15 mouse cellular contexts compared by ENCODE assay signal in the genomic region with DNA sequence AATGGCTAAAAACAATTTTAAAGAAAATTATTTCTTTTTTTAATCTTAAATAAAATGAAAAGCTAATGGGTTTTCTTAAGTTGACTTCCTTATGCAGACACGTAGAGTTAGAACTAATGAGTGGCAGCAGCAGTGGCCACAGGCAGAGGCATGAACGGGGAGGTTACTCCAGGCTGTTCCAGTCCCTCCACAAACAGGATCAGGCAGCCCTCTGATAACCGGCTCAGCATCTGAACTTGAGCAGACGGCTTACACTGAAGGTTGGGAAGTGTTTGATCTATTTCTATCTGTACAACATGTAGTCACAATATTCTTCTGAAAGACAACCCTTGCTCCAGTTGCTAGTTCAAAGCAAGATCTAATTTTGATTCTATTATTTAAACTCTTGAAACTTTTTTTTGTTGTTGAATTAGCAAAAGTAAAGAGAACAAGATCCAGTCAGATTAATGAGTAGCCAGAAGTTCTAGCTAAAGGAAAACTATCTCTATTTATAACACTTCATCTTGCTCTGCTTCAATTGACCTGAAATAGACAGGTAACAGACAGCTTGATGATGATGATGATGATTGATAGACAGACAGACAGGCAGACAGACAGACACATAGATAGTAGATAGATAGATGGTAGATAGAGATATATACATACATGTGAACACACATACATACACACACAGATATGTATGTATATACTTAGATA.
DNase-seq lines count a peak whose midpoint lies in the region; ATAC-seq and TF ChIP-seq lines count a peak whose summit lies in the region.
"Had no signal": no experiment of that assay in that cellular context is flagged by ENCODE, and none has a peak within 500 bp of the region (broad histone marks: within the 10 kb centered on the region; RNA-seq: fewer than 3 reads in every experiment).

No protein-coding gene starts in this region.

- DNase-seq in heart, postnatal 4 days = peak; percentile 9
- no peak for DNase-seq in heart, adult 2 months
- DNase-seq in kidney, postnatal 14 days = peak; percentile 33
- no peak for DNase-seq in liver, postnatal 0 days
- no peak for DNase-seq in cerebellum, adult 2 months
- no peak for DNase-seq in spleen, postnatal 14 days (ENCODE audit: low spot score in 2 of 2)
- DNase-seq: adrenal gland, adult 8-10 months; cerebellum, adult 11-12 months; lung, postnatal 10 days; thymus, postnatal 36 days had no signal

- H3K9ac ChIP-seq in heart, adult 2 months (ENCODE audit: low read depth, low read length) = no peak overlapping the region
- H3K9ac ChIP-seq in intestine, embryonic 15.5 days = no peak overlapping the region
- no peak overlapping the region for H3K9ac ChIP-seq in liver, postnatal 0 days (replicated peaks)
- H3K9ac ChIP-seq: embryonic facial prominence, embryonic 12.5 days; forebrain, embryonic 15.5 days; hindbrain, embryonic 12.5 days; limb, embryonic 15.5 days had no signal

- H3K27ac ChIP-seq in heart, adult 2 months = no peak overlapping the region
- H3K27ac ChIP-seq in intestine, embryonic 15.5 days = no peak overlapping the region
- peak overlapping the region; percentile 50; the same call in 1 of the 2 replicates for H3K27ac ChIP-seq in liver, postnatal 0 days (ENCODE audit: low read depth)
- no peak overlapping the region for H3K27ac ChIP-seq in cerebellum, adult 2 months (ENCODE audit: insufficient read depth, low read length)
- H3K27ac ChIP-seq: embryonic facial prominence, embryonic 12.5 days; forebrain, embryonic 15.5 days; hindbrain, embryonic 12.5 days; limb, embryonic 15.5 days had no signal

- no peak for TF ChIP-seq POLR2A in heart, adult 2 months (IDR thresholded peaks at IDR 0.05; ENCODE audit: insufficient read depth, low read depth, low read length)
- no peak for TF ChIP-seq POLR2A in cerebellum, adult 2 months (IDR thresholded peaks at IDR 0.05; ENCODE audit: borderline replicate concordance, insufficient read depth, low read length)

- TF ChIP-seq CTCF in heart, adult 2 months (IDR thresholded peaks at IDR 0.05) = no peak
- no peak for TF ChIP-seq CTCF in liver, postnatal 0 days (IDR thresholded peaks at IDR 0.05; ENCODE audit: low read depth)
- no peak for TF ChIP-seq CTCF in cerebellum, adult 2 months (IDR thresholded peaks at IDR 0.05; ENCODE audit: borderline replicate concordance, insufficient read depth, low read depth, low read length)

- H3K4me1 ChIP-seq in heart, adult 2 months (ENCODE audit: control insufficient read depth, insufficient read depth, low read length) = no peaks in the 10 kb centered on the region; the same call in 1 of the 2 replicates
- no peaks in the 10 kb centered on the region for H3K4me1 ChIP-seq in intestine, embryonic 15.5 days (replicated peaks)
- no peaks in the 10 kb centered on the region; the same call in 1 of the 2 replicates for H3K4me1 ChIP-seq in liver, postnatal 0 days (ENCODE audit: insufficient read depth)
- H3K4me1 ChIP-seq in cerebellum, adult 2 months (ENCODE audit: control insufficient read depth, insufficient read depth, low read length) = no peaks in the 10 kb centered on the region
- H3K4me1 ChIP-seq: embryonic facial prominence, embryonic 12.5 days; forebrain, embryonic 15.5 days; hindbrain, embryonic 12.5 days; limb, embryonic 15.5 days had no signal

- 50% methylated on average over 4 of the region's 4 CpGs for WGBS in heart, adult 2 months
- WGBS in intestine, embryonic 15.5 days = 52% methylated on average over 4 of the region's 4 CpGs
- 46% methylated on average over 4 of the region's 4 CpGs for WGBS in liver, postnatal 0 days (ENCODE audit: insufficient replicate concordance)
- WGBS in cerebellum, adult 2 months = 85% methylated on average over 4 of the region's 4 CpGs

- H3K36me3 ChIP-seq in heart, adult 2 months (ENCODE audit: control insufficient read depth, insufficient read depth, low read length) = no peaks in the 10 kb centered on the region; the same call in 1 of the 2 replicates
- no peaks in the 10 kb centered on the region for H3K36me3 ChIP-seq in intestine, embryonic 15.5 days
- no peaks in the 10 kb centered on the region for H3K36me3 ChIP-seq in liver, postnatal 0 days (replicated peaks; ENCODE audit: insufficient read depth, low read length)
- H3K36me3 ChIP-seq: embryonic facial prominence, embryonic 12.5 days; forebrain, embryonic 15.5 days; limb, embryonic 15.5 days had no signal

- H3K4me2 ChIP-seq in intestine, embryonic 15.5 days (replicated peaks) = no peak overlapping the region
- H3K4me2 ChIP-seq in liver, postnatal 0 days (ENCODE audit: low read depth, low read length) = no peak overlapping the region
- H3K4me2 ChIP-seq: embryonic facial prominence, embryonic 12.5 days; forebrain, embryonic 15.5 days; hindbrain, embryonic 12.5 days; limb, embryonic 15.5 days had no signal

- H3K27me3 ChIP-seq in heart, adult 2 months (ENCODE audit: control insufficient read depth, insufficient read depth, low read length) = no peaks in the 10 kb centered on the region
- H3K27me3 ChIP-seq in intestine, embryonic 15.5 days (replicated peaks) = no peaks in the 10 kb centered on the region
- no peaks in the 10 kb centered on the region for H3K27me3 ChIP-seq in liver, postnatal 0 days (ENCODE audit: insufficient read depth, low read length)
- H3K27me3 ChIP-seq in cerebellum, adult 2 months (ENCODE audit: control insufficient read depth, insufficient read depth, low read length) = no peaks in the 10 kb centered on the region
- H3K27me3 ChIP-seq: embryonic facial prominence, embryonic 12.5 days; forebrain, embryonic 15.5 days; hindbrain, embryonic 12.5 days; limb, embryonic 15.5 days had no signal

- no peak overlapping the region for H3K4me3 ChIP-seq in heart, adult 2 months
- no peak overlapping the region for H3K4me3 ChIP-seq in intestine, embryonic 15.5 days (replicated peaks)
- H3K4me3 ChIP-seq in liver, postnatal 0 days (ENCODE audit: low read depth, low read length) = no peak overlapping the region
- no peak overlapping the region for H3K4me3 ChIP-seq in cerebellum, adult 2 months (replicated peaks; ENCODE audit: insufficient read depth, low read depth, low read length)
- H3K4me3 ChIP-seq: embryonic facial prominence, embryonic 12.5 days; forebrain, embryonic 15.5 days; hindbrain, embryonic 12.5 days; limb, embryonic 15.5 days had no signal

- H3K79me2 ChIP-seq in heart, adult 2 months (replicated peaks; ENCODE audit: control insufficient read depth, insufficient read depth, low read length) = no peaks in the 10 kb centered on the region

- no peaks in the 10 kb centered on the region for H3K9me3 ChIP-seq in intestine, embryonic 15.5 days
- H3K9me3 ChIP-seq in liver, postnatal 0 days (ENCODE audit: low read length) = no peaks in the 10 kb centered on the region
- H3K9me3 ChIP-seq: embryonic facial prominence, embryonic 12.5 days; forebrain, embryonic 15.5 days; hindbrain, embryonic 12.5 days; limb, embryonic 15.5 days had no signal

- ATAC-seq in intestine, embryonic 15.5 days = peak; percentile 88
- peak; percentile 70 for ATAC-seq in liver, postnatal 0 days
- ATAC-seq: forebrain, embryonic 15.5 days had no signal

- intact Hi-C loops in heart, adult 2 months (cut with DNase I) = loop anchor here (2.0 to 10.0 kb wide), 3 partner anchors 56 to 403 kb away; no protein-coding TSS in a partner anchor

- TF ChIP-seq EP300 in heart, adult 2 months (IDR thresholded peaks at IDR 0.05; ENCODE audit: insufficient read depth, low read depth, low read length) = no peak
- TF ChIP-seq EP300 in liver, postnatal 0 days (IDR thresholded peaks at IDR 0.05; ENCODE audit: low read depth) = no peak

Comparison
In these comparisons a context has a peak if more than half of its experiments do, and no peak if none do; other contexts are left out.
1. DNase-seq: peak in heart, postnatal 4 days (single experiment) and kidney, postnatal 14 days (single experiment); none in heart, adult 2 months (0 of 2), liver, postnatal 0 days (single experiment), cerebellum, adult 2 months (0 of 2) and spleen, postnatal 14 days (0 of 2).